Mouse (Mus musculus) myocyte (in vitro differentiated cells): ENCODE data around the gene Mrpl33.

Experiments used
- MYOD1 ChIP-seq, 3 experiments: IDR thresholded peaks; one replicate each; pipeline ENCODE4 v1.6.1; 2011; ENCODE audit warnings: control low read depth in 2 of 3, low read depth in 2 of 3, mild to moderate bottlenecking in 2 of 3, moderate library complexity in 1 of 3; ENCODE audit not compliant: insufficient read length in 2 of 3, control insufficient read depth in 1 of 3
- MYOG ChIP-seq, 3 experiments: IDR thresholded peaks; one replicate each; pipeline ENCODE4 v1.6.1; 2011; ENCODE audit warnings: control low read depth in 2 of 3, low read depth in 2 of 3, mild to moderate bottlenecking in 2 of 3; ENCODE audit not compliant: insufficient read length in 2 of 3, control insufficient read depth in 1 of 3, insufficient read depth in 1 of 3
- POLR2A ChIP-seq: IDR thresholded peaks from one replicate; pipeline ENCODE4 v1.6.1; 2011; ENCODE audit warnings: low read depth, mild to moderate bottlenecking, control low read depth, moderate library complexity; ENCODE audit not compliant: insufficient read length
- POLR2AphosphoS2 ChIP-seq: IDR thresholded peaks from one replicate; pipeline ENCODE4 v1.6.1; 2011; ENCODE audit warnings: low read depth, control low read depth; ENCODE audit not compliant: insufficient read length
- TCF12 ChIP-seq: IDR thresholded peaks from one replicate; pipeline ENCODE4 v1.6.1; 2011; ENCODE audit warnings: mild to moderate bottlenecking, control low read depth; ENCODE audit not compliant: poor library complexity, insufficient read depth, severe bottlenecking
- TCF3 ChIP-seq: IDR thresholded peaks from one replicate; pipeline ENCODE4 v1.6.1; 2011; ENCODE audit warnings: low read depth, control low read depth; ENCODE audit not compliant: insufficient read length

GRCm38 (mm10) chr5:31613852-31614286, 17.1 kb downstream of the Mrpl33 start:
- peak; percentile 84 for TF ChIP-seq POLR2A
- TF ChIP-seq POLR2AphosphoS2, result peak; percentile 73
- TF ChIP-seq MYOD1 (IDR thresholded peaks at IDR 0.05; ENCODE audit: control insufficient read depth in 1 of 3, insufficient read length in 2 of 3, low read depth in 2 of 3), result no peak
- peak in 1 of 3 experiments; percentile 27 for TF ChIP-seq MYOG (IDR thresholded peaks at IDR 0.05; ENCODE audit: control insufficient read depth in 1 of 3, insufficient read depth in 1 of 3, insufficient read length in 2 of 3, low read depth in 2 of 3)
- TF ChIP-seq TCF12, result no peak
- TF ChIP-seq TCF3, result no peak
